Mouse (Mus musculus) midbrain, embryonic 14.5 days (tissue): ENCODE measurements around the gene Il5. TPM values are rescaled to one million over a fixed set of nuclear protein-coding genes. Genes with fewer than 3 reads are reported as not detected.

Experiments
- ATAC-seq: fragments of 200-750 bp; cut with Nextera tagmentation; 2 replicates; pipeline ENCODE4 v1.8.0; 2017; ENCODE audit warnings: moderate number of reproducible peaks, moderate library complexity; ENCODE audit not compliant: low FRiP score, low TSS enrichment
- DNase-seq: peaks from one replicate; pipeline ENCODE4 v3.0.0-alpha.2; 2015
- H3K27ac ChIP-seq: fragments of 300-500 bp; sonication (generic); replicated peaks from 2 replicates; pipeline ENCODE4 v1.5.1; 2014; ENCODE audit warnings: mild to moderate bottlenecking, low read depth, low read length, moderate library complexity
- H3K27me3 ChIP-seq: fragments of 300-500 bp; sonication (generic); 2 replicates; pipeline ENCODE4 v1.6.1; 2014; ENCODE audit warnings: low read length, control low read depth, mixed read lengths; ENCODE audit not compliant: control insufficient read depth, insufficient read depth
- H3K36me3 ChIP-seq: fragments of 300-500 bp; sonication (generic); 2 replicates; pipeline ENCODE4 v1.6.1; 2014; ENCODE audit warnings: low read length, control low read depth; ENCODE audit not compliant: control insufficient read depth, insufficient read depth
- H3K4me1 ChIP-seq: fragments of 300-500 bp; sonication (generic); 2 replicates; pipeline ENCODE4 v1.6.1; 2014; ENCODE audit warnings: mild to moderate bottlenecking, antibody characterized with exemption, low read length, control low read depth; ENCODE audit not compliant: control insufficient read depth, insufficient read depth
- H3K4me2 ChIP-seq: fragments of 300-500 bp; sonication (generic); 2 replicates; pipeline ENCODE4 v1.6.1; 2014; ENCODE audit warnings: mild to moderate bottlenecking, low read length, moderate library complexity
- H3K4me3 ChIP-seq: fragments of 300-500 bp; sonication (generic); replicated peaks from 2 replicates; pipeline ENCODE4 v1.5.1; 2014; ENCODE audit warnings: low read depth, low read length
- H3K9ac ChIP-seq: fragments of 300-500 bp; sonication (generic); replicated peaks from 2 replicates; pipeline ENCODE4 v1.6.1; 2014; ENCODE audit warnings: mild to moderate bottlenecking, low read length, moderate library complexity
- H3K9me3 ChIP-seq: fragments of 300-500 bp; sonication (generic); 2 replicates; pipeline ENCODE4 v1.6.1; 2016; ENCODE audit warnings: low read length, control low read depth, mixed read lengths; ENCODE audit not compliant: control insufficient read depth
- WGBS: fragments of 180-500 bp; shearing (Covaris S2); extraction: QIAGEN DNeasy Blood & Tissue Kit; methylation state at CpG from one replicate; pipeline ENCODE4 v1.1.7; 2014; 5-methylcytosine and 5-hydroxymethylcytosine counted together
- microRNA-seq: library from miRNA; unstranded; fragments of <30 nt; microRNA quantifications from one replicate; pipeline ENCODE4, GENCODE M21; 2016
- polyA plus RNA-seq: library from polyadenylated mRNA; unstranded; fragments of >200 nt; fragmentation: Nextera tagmentation; extraction: Ambion mirVana; gene quantifications from 2 replicates; pipeline ENCODE4 v1.2.1, GENCODE M21; 2014

The Il5 gene
- polyA plus RNA-seq, 1 experiment from 2014 or later: not detected

- ATAC-seq: peak; percentile 72
- Histone ChIP-seq H3K4me2 (peak overlapping the region; percentile 99), H3K9ac (peak overlapping the region; percentile 54), H3K4me1 (no peaks in the 10 kb centered on the region), H3K9me3 (no peaks in the 10 kb centered on the region), H3K36me3 (no peaks in the 10 kb centered on the region), H3K27ac (no peak overlapping the region), H3K27me3 (peaks cover 20% of the 10 kb centered on the region; the same call in 1 of the 2 replicates), H3K4me3 (peak overlapping the region; percentile 63)
- peak; percentile 81 for DNase-seq
- WGBS: under 1% methylated on average over 75 of the region's 75 CpGs
Measured at GRCm38 (mm10) chr11:53770125-53770791, 49.7 kb downstream of the Il5 start.

- DNase-seq (no peak), ATAC-seq (no peak)
- Histone ChIP-seq H3K4me1 (no peaks in the 10 kb centered on the region), H3K36me3 (no peaks in the 10 kb centered on the region), H3K9ac (no peak overlapping the region), H3K9me3 (no peaks in the 10 kb centered on the region), H3K4me3 (no peak overlapping the region), H3K27ac (no peak overlapping the region), H3K4me2 (peak overlapping the region; percentile 99), H3K27me3 (peaks cover 20% of the 10 kb centered on the region; the same call in 1 of the 2 replicates)
- WGBS: 86% methylated on average over 11 of the region's 11 CpGs
Measured at GRCm38 (mm10) chr11:53771001-53771744, 50.6 kb downstream of the Il5 start.

GRCm38 (mm10) chr11:53772536-53772935 is 51.9 kb downstream of the Il5 start:
- 87% methylated on average over 9 of the region's 9 CpGs for WGBS
- no peaks in the 10 kb centered on the region for H3K9me3 ChIP-seq
- DNase-seq: no peak
- H3K4me1 ChIP-seq: no peaks in the 10 kb centered on the region
- H3K27me3 ChIP-seq: peaks cover 20% of the 10 kb centered on the region; the same call in 1 of the 2 replicates
- no peak overlapping the region for H3K4me2 ChIP-seq
- H3K27ac ChIP-seq: no peak overlapping the region
- no peak for ATAC-seq
- H3K36me3 ChIP-seq: no peaks in the 10 kb centered on the region
- H3K9ac ChIP-seq: no peak overlapping the region
- H3K4me3 ChIP-seq: no peak overlapping the region

DNA sequence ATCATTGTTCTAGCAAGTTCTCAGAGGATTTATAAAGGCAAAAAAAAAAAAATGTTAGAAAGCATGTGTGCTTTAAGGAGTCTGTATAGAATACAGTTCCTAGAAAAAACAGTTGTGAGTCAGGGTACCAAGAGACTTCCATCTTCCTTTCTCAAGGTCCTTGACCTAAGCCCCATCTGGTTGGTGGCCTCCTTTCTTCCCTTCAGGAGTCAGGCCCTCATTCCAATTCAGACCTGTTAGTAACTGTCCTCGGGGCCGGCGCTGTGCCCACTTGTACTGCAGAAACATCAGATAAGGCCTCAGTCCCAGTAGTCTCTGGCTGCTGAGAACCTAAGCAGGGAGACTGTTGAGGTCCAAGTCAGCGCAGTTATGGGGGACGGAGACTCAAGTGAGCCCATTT is 52.5 kb downstream of the Il5 start, which contains the start of gene Gm17334:
Gm17334 (minus strand) TSS at position 101 of the 400 bp plus-strand sequence.
- ATAC-seq: no peak
- Histone ChIP-seq H3K9me3 (no peaks in the 10 kb centered on the region), H3K4me3 (no peak within 1 kb of the TSS), H3K36me3 (no peaks in the 10 kb centered on the region), H3K27ac (no peak within 1 kb of the TSS), H3K4me1 (no peaks in the 10 kb centered on the region), H3K27me3 (peaks cover 20% of the 10 kb centered on the region; the same call in 1 of the 2 replicates), H3K9ac (no peak within 1 kb of the TSS), H3K4me2 (no peak within 1 kb of the TSS)
- WGBS: 92% methylated on average over 5 of the region's 5 CpGs
- no peak for DNase-seq

DNA sequence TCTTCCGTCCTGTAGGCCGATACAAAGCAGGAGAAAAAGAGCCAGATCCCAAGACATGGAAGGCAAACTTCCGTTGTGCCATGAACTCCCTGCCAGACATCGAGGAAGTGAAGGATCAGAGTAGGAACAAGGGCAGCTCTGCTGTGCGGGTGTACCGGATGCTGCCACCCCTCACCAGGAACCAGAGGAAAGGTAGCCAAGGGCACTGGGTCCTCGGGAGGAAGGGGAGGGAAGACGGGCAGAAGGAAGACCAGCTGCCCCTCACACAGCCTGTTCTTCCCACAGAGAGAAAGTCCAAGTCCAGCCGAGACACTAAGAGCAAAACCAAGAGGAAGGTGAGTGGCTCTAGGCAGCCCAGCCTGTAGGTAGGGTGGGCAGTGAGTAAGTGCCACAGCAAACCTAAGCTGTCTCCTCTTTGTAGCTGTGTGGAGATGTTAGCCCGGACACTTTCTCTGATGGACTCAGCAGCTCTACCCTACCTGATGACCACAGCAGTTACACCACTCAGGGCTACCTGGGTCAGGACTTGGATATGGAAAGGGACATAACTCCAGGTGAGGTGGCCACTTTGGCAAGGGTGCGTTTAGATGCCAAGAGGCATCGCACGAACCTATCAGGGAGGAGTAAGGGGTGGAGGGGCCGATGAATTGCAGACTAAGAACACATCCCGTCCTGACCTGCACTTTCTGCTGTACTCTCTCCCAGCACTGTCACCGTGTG is 53.2 kb downstream of the Il5 start:
- Histone ChIP-seq H3K4me2 (no peak overlapping the region), H3K4me1 (no peaks in the 10 kb centered on the region), H3K36me3 (no peaks in the 10 kb centered on the region), H3K9ac (no peak overlapping the region), H3K27ac (no peak overlapping the region), H3K9me3 (no peaks in the 10 kb centered on the region), H3K4me3 (no peak overlapping the region), H3K27me3 (peaks cover 14% of the 10 kb centered on the region; the same call in 1 of the 2 replicates)
- DNase-seq (no peak), ATAC-seq (no peak)
- WGBS: 90% methylated on average over 16 of the region's 16 CpGs

Small RNA genes within 50 kb of the gene (microRNA-seq; reads per million reads assigned to microRNA genes)
- gene Mir7671: not detected

Other genes starting within 250 kb of the Il5 start
- not detected in 2 replicates for gene Gm9945, start 240.6 kb upstream of the Il5 start, polyA plus RNA-seq
- 0.50 and 0.69 TPM in 2 replicates for gene Sowaha, start 240.5 kb upstream of the Il5 start, polyA plus RNA-seq
- gene Sept8, start 201.5 kb upstream of the Il5 start, polyA plus RNA-seq: 13.0 and 16.5 TPM in 2 replicates
- gene Kif3a, start 153.4 kb upstream of the Il5 start, polyA plus RNA-seq: 301 and 306 TPM in 2 replicates
- 8.8 and 10.9 TPM in 2 replicates for gene Il4, start 102.1 kb upstream of the Il5 start, polyA plus RNA-seq
- not detected in 2 replicates for gene Il13, start 86.1 kb upstream of the Il5 start, polyA plus RNA-seq
- gene Rad50, start 13.5 kb upstream of the Il5 start, polyA plus RNA-seq: 9.1 and 11.2 TPM in 2 replicates
- gene Irf1, start 49.2 kb downstream of the Il5 start, polyA plus RNA-seq: 1.3 and 3.5 TPM in 2 replicates
- gene Gm17334, start 52.4 kb downstream of the Il5 start, polyA plus RNA-seq: 0.24 TPM in 1 of 2 replicates, not detected in the other
- 0.26 and 0.57 TPM in 2 replicates for gene Gm12216, start 138.5 kb downstream of the Il5 start, polyA plus RNA-seq
- 8.6 and 8.8 TPM in 2 replicates for gene Slc22a5, start 170.9 kb downstream of the Il5 start, polyA plus RNA-seq